Mouse (Mus musculus) right cerebral cortex, postnatal 4 days (tissue): Measurements from ENCODE around the gene Chsy1.

ENCODE experiments used
- DNase-seq: peaks from one replicate; pipeline ENCODE4 v3.0.0-alpha.2; 2022

Gene Chsy1

DNA sequence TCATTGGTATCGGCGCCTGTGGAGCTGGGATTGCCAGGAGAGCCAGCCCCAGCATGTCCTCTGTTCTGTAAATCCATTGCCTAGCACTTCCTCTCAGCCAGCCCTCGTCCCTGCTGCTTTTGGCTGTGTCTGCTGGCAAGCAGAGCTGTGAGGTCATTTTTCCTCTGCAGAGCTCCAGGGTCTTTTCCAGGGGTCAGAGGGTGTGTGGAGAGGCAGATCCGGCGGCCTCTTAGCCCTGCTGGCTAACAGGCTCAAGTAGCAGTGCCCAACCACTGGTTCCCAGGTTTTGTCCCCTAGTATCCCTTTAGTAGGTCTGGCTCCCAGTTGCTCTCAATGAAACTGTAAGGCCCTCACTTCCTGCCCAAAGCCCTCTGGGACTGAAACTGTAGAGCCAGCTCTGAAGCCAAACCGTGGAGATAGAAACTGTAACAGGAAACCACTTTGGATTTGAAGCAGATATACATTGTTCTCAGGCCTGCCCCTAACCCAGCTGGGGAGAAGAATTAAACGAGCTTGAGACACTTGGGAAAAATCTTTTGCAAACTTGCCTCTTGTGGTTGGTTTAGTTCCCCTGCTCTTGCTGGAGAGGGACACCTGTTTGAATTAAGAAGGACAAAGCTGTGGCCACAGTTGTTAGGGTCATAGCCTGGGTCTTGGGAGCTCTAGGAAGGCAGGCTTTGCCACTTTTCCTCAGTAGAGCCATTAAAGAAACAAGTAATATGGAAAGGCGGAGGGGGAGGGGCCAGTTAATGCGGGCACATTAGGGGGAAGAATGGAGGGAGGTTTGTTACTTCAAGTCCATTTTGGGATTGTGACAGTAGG, 109.1 kb downstream of the Chsy1 start:
- DNase-seq: no peak

DNA sequence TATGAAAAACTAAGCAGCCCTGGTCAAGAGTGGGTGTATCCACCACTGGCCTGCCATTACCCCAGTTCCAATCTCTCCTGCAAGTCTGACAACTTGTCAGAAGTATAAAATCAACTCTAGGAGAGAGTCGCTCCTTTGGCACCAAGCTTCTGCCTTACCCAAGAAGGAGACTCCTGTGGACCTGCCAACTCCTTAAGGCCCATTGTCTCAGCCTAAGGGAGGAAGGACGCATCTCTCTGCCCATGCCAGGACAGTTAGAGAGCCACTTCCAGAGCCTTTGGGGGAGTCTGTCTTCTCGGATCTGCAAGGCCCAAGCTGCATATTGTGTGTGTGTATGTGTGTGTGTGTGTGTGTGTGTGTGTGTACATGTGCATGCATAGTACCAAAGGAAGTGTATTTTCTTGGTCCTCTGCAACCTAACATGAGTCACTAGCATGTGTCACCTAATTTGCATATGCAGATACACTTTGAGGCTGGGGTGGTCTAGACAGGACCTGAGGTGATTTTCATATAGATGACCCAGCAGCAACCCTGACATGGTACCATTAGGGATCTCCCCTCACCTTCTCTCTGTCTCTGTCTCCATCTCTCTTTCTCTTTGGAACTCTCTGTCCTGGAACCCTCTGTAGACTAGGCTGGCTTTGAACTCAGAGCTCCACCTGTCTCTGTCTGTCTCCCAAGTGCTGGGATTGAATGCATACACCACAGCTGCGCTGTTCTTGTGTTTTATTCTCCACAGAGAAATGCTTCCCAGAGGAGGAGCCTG, 109.9 kb downstream of the Chsy1 start:
- DNase-seq: no peak

GRCm38 (mm10) chr7:66219794-66220227, 110.5 kb downstream of the Chsy1 start:
- no peak for DNase-seq

DNA sequence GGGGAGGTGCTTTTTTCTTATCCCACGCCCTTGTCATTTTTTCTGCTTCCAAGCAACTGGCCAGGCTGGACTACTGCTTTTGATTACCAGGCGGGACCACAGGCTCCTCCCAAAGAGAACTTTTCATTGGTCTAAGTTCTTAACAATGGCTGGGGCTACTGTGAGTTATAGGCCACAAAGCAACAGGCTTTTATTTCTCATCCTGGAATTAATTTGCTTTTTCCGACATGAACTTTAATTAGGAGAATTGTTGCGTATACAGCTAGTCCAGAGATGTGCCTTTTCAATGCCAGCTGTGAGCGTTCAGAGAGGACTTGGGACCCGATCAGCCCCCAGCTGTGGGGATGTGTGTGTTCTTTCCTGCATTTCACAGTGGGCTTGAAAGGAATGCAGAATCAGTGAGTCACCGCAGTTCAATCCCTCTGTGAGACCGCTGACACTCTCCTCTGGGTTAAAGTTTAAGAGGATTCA, 113.3 kb downstream of the Chsy1 start:
- DNase-seq: no peak
